Mouse (Mus musculus) megakaryocyte, embryonic 14.5 days (primary cell): ENCODE data around the gene Ncoa3. TPM values are rescaled to one million over a fixed set of nuclear protein-coding genes. Genes with fewer than 3 reads are reported as not detected.
A peak's percentile ranks its signal among the peaks of the same experiment; 100 is the strongest.

ENCODE experiments used
- H3K27me3 ChIP-seq: replicated peaks from 2 replicates; pipeline ENCODE3; 2012; ENCODE audit warnings: inconsistent platforms
- H3K36me3 ChIP-seq: replicated peaks from 2 replicates; pipeline ENCODE3; 2012; ENCODE audit warnings: low read length, inconsistent platforms, mixed read lengths
- H3K4me1 ChIP-seq: 2 replicates; pipeline ENCODE4 v1.6.1; 2012; ENCODE audit warnings: inconsistent platforms
- H3K4me3 ChIP-seq: replicated peaks from 2 replicates; pipeline ENCODE3; 2012; ENCODE audit warnings: moderate library complexity, mild to moderate bottlenecking, inconsistent platforms
- H3K9me3 ChIP-seq: 2 replicates; pipeline ENCODE4 v1.6.1; 2012; ENCODE audit warnings: inconsistent platforms
- FLI1 ChIP-seq: IDR thresholded peaks from 2 replicates; pipeline ENCODE4 v1.6.1; 2012; ENCODE audit warnings: low read length, inconsistent platforms, mixed read lengths
- GATA1 ChIP-seq: IDR thresholded peaks from 3 replicates; pipeline ENCODE4 v1.6.1; 2012; ENCODE audit warnings: mixed read lengths, low read length, inconsistent platforms, borderline replicate concordance
- polyA plus RNA-seq: library from polyadenylated mRNA; stranded (reverse); fragments of >175 nt; gene quantifications from 2 replicates; pipeline ENCODE4 v1.2.3, GENCODE M21; 2012; ENCODE audit warnings: low replicate concordance; ENCODE audit not compliant: insufficient read depth

The Ncoa3 gene
- polyA plus RNA-seq, 1 experiment: 35.4 TPM

DNA sequence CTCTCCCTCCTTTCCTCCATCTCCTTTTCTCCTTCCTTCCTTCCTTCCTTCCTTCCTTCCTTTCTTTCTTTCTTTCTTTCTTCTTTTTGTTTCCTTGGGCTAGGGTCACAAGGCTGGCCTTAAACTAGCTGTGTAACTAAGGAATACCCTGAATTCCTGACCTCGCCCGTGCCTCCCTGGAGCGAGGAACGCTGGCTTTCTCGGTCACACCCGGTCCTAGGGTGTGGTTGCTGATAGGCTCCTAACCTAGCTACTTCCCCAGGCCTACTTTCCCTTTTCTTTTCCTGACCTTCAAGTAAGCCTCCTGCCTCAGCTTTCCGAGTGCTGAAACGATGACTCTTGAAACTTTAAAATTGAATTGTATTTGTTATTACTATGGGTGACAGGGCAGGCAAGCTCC, 23.0 kb upstream of the Ncoa3 start:
- H3K4me3 ChIP-seq: peak overlapping the region; percentile 83
- no peak for TF ChIP-seq FLI1
- TF ChIP-seq GATA1: no peak
- peaks cover 69% of the 10 kb centered on the region for H3K4me1 ChIP-seq
- H3K9me3 ChIP-seq: no peaks in the 10 kb centered on the region
- H3K36me3 ChIP-seq: no peaks in the 10 kb centered on the region
- H3K27me3 ChIP-seq: no peaks in the 10 kb centered on the region

DNA sequence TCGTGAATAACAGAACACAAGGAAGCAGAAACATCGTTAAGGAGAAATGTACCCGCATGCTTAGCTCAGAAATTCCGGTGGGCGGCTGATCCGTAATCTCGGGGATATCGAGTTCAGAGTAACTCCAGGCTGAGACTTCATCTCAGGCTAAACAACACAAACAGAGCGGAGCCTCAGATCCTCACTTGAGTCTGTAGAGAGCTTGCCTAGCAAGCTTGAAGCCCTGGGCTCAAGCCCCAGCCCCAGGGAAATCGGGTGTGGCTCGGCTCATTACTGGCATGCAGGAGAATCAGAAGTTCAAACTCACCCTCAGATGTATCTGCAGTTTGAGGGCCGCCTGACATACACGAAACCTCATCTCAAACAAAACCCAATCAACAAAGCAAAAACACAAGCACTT, 22.5 kb upstream of the Ncoa3 start:
- no peaks in the 10 kb centered on the region for H3K9me3 ChIP-seq
- no peak for TF ChIP-seq GATA1
- TF ChIP-seq FLI1: no peak
- H3K4me3 ChIP-seq: no peak overlapping the region

DNA sequence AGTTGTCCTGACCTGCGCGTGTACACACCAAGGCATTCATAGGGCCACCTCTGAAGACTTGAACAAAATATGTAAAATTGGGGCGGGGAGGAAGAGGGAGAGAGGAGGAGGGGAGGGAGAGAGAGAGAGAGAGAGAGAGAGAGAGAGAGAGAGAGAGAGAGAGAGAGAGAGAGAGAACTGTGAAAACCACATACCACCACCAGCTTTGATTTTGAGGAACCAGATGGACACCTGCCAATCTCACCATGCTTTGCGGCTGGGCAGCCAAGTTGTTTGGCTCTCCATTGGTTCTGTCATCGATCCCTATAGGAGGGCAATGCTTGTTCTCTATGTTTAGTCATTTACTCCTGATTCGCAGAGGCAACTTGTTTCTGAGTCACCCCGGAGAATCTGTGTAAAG, 21.7 kb upstream of the Ncoa3 start:
- no peaks in the 10 kb centered on the region for H3K27me3 ChIP-seq
- no peaks in the 10 kb centered on the region for H3K36me3 ChIP-seq
- no peak for TF ChIP-seq FLI1
- TF ChIP-seq GATA1: no peak
- peaks cover 59% of the 10 kb centered on the region for H3K4me1 ChIP-seq
- no peaks in the 10 kb centered on the region for H3K9me3 ChIP-seq
- H3K4me3 ChIP-seq: no peak overlapping the region

More for the DNA sequence above, 22.5 kb upstream of the Ncoa3 start:
- H3K4me1 ChIP-seq: peaks cover 63% of the 10 kb centered on the region
- no peaks in the 10 kb centered on the region for H3K36me3 ChIP-seq
- H3K27me3 ChIP-seq: no peaks in the 10 kb centered on the region

DNA sequence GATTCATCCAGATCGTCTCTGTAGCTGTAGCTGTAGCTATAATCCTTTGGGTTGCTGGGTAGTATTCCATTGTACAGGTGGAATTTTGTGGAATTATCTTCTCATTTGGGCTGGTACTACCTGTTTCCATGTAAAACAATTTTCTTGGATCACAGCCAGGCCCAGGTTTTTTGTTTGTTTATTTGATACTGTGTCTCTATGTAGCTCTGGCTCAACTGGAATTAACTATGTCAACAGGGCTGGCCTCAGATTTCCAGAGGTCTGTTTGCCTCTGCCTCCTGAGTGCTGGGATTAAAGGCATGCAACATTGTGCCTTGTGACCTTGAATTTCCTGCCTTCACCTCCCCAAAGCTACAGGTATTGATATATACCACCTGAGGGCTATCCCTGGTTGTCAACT, 18.1 kb upstream of the Ncoa3 start:
- no peak overlapping the region for H3K4me3 ChIP-seq
- H3K36me3 ChIP-seq: peaks cover 4% of the 10 kb centered on the region
- no peaks in the 10 kb centered on the region for H3K27me3 ChIP-seq
- peaks cover 3% of the 10 kb centered on the region; the same call in 1 of the 2 replicates for H3K9me3 ChIP-seq
- no peak for TF ChIP-seq GATA1
- TF ChIP-seq FLI1: no peak
- peaks cover 52% of the 10 kb centered on the region for H3K4me1 ChIP-seq

DNA sequence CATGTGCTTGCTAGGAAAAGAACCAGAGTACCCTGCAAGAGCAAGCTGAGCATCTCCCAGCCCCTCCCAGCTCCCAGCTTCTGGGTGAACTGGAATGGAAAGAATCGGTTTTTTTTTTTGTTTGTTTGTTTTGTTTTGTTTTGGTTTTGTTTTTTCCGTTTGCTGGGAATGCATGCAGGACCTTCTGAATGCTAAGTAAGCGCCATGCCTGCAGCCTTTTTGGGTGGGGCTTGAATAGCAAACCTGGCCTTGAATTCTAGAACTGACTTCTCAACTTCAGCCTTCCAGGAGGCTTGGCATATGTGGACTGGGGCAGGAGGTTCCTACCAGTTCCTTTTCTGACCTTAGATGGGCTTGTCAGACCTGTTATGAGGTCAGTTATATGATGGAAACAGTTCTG, 16.2 kb upstream of the Ncoa3 start:
- no peak overlapping the region for H3K4me3 ChIP-seq
- peaks cover 4% of the 10 kb centered on the region for H3K36me3 ChIP-seq
- TF ChIP-seq GATA1 (no peak), FLI1 (no peak)

DNA sequence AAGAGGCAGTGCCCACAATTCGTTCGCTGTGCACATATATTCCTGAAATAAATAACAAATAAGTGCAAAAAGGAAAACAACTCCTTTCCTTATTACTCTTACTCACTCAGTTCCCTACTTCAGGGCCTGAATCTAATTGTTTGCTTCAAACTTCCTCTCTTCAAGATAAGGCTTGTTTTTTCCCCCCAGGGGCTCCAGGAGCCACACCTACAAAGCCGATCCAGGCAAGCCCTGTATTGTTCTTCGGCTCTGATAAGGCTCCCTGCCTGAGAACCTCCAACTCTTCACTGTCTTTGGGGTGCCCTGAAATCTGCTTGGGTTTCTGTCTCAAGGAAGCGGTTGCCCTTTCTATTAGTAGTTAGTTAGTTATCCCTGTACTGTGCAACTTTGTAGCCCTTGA, 15.6 kb upstream of the Ncoa3 start:
- Histone ChIP-seq H3K4me3 (no peak overlapping the region), H3K4me1 (peaks cover 53% of the 10 kb centered on the region), H3K36me3 (peaks cover 4% of the 10 kb centered on the region), H3K27me3 (no peaks in the 10 kb centered on the region), H3K9me3 (peaks cover 3% of the 10 kb centered on the region; the same call in 1 of the 2 replicates)
- TF ChIP-seq FLI1 (no peak), GATA1 (no peak)

More for the DNA sequence above, 16.2 kb upstream of the Ncoa3 start:
- no peaks in the 10 kb centered on the region for H3K27me3 ChIP-seq
- peaks cover 50% of the 10 kb centered on the region for H3K4me1 ChIP-seq
- H3K9me3 ChIP-seq: peaks cover 3% of the 10 kb centered on the region; the same call in 1 of the 2 replicates

DNA sequence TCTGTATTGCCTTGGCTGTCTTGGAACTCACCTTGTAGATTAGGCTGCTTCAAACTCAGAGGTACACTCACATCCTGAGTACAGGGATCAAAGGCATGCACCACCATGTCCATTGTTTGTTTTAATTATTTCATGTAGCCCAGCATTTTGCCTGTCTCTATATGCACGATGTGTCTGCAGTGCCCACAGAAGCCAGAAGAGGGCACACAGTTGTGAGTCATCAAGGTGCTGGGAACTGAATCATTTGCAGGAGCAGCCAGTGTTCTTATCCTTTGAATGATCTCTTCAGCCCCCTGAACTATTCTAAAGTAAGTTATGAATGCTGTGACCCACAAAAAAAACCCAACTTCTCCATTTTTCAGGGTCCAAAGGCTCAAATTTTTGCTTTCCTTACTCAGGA, 14.3 kb upstream of the Ncoa3 start:
- Histone ChIP-seq H3K36me3 (peaks cover 4% of the 10 kb centered on the region), H3K4me3 (no peak overlapping the region), H3K27me3 (no peaks in the 10 kb centered on the region)

DNA sequence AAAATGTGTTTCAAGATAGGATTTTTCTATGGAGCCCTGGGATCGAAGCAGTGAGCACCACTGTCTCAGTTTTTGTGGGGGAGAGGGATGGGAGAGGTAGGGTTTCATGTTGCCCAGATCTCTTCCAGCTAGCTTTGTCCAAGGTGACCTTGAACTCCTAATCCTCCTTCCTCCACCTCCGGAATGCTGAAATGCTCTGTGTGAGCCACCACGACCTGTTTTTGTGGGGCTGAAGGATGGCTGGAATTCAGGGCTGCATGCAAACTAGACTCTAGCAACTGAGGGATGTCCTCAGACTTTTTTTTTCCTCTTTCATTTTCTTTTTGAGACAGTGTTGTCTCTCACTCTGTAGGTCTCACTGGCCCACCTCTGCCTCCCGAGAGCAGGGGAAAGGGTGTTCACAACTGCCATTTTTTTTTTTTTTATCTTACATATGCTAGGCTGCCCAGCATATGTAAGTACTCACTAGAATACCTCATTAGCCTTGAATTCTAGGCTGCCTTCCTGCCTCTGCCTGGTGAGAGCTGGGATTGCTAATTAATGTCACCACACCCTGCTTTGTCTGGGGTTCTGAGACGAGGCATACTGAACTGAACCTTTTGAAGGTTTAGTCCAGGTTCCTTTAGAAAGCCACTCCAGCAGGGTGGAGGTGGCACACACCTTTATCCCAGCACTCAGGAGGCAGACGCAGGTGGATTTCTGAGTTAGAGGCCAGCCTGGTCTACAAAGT, 11.0 kb upstream of the Ncoa3 start:
- peak overlapping the region; percentile 38 for H3K4me3 ChIP-seq
- H3K4me1 ChIP-seq: peaks cover 84% of the 10 kb centered on the region
- H3K27me3 ChIP-seq: no peaks in the 10 kb centered on the region
- peaks cover 7% of the 10 kb centered on the region for H3K36me3 ChIP-seq
- TF ChIP-seq GATA1 (no peak), FLI1 (no peak)
- H3K9me3 ChIP-seq: peaks cover 3% of the 10 kb centered on the region; the same call in 1 of the 2 replicates

More for the DNA sequence above, 14.3 kb upstream of the Ncoa3 start:
- peaks cover 3% of the 10 kb centered on the region; the same call in 1 of the 2 replicates for H3K9me3 ChIP-seq
- TF ChIP-seq FLI1: no peak
- no peak for TF ChIP-seq GATA1
- H3K4me1 ChIP-seq: peaks cover 56% of the 10 kb centered on the region

DNA sequence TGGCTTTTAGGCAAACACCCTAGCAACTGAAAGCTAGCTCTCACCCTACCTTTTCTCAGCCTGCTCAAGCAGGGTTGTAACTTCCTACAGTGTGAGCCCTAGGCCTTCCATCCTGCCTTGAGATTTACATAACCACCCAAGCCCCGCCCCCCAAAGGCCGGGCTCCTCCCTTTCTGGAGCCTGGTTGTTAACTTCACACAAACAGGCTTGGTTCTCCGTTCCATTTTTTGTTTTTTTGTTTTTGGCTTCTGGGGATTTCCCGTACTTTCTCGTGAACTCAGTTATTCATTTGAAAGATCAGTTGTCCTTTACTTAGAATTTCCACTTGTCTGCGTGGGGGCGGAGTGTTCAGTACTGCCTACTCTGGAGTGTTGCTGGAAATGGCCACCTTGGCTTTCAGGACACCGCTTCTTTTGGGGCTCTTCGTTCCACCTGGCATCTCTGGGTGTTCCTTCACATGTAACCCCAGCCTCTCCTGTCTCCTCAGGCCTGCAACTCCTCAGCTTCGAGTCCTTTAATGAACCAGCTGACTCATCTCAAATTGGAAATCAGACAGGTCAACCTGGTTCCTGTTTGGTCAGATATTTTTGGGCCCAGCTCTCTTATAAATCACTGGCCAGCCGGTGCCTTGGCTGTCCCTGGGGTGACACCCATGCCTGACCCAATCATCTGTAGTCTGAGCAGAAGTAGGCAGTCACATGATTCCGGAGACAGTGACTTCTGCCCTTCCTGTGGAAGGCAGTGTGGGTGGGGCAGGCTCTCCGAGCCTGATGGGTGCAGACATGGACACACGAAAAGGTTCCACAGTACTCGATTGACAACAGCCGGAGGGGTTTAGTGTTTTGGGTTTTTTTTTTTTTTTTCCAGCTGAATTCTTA, 9.7 kb upstream of the Ncoa3 start:
- peaks cover 7% of the 10 kb centered on the region for H3K36me3 ChIP-seq

More for the DNA sequence above, 9.7 kb upstream of the Ncoa3 start:
- TF ChIP-seq FLI1 (no peak), GATA1 (no peak)
- peaks cover 86% of the 10 kb centered on the region for H3K4me1 ChIP-seq
- H3K4me3 ChIP-seq: peak overlapping the region; percentile 88
- no peaks in the 10 kb centered on the region for H3K27me3 ChIP-seq
- peaks cover 3% of the 10 kb centered on the region; the same call in 1 of the 2 replicates for H3K9me3 ChIP-seq
